Mouse (Mus musculus) T-helper 17 cell (primary cell): ENCODE data around the gene Camkk1.

ENCODE experiments used
- in situ Hi-C, 2 experiments: fragments of 300-600 bp; cut with MboI, MseI; formaldehyde crosslinking; loops; 1 replicate in 1 of 2; 2 replicates in 1 of 2; pipeline ENCODE4 v1.15.1; 2025; ENCODE audit warnings: high pct_unique_total_duplicates in 2 of 2

The Camkk1 gene

GRCm38 (mm10) chr11:73048030-73048876, 29.4 kb downstream of the Camkk1 start:
- in situ Hi-C loops, result loop anchor here (5.0 to 10.0 kb wide), 2 partner anchors 36 to 1217 kb away; no protein-coding TSS in a partner anchor

GRCm38 (mm10) chr11:73049335-73049734, 30.5 kb downstream of the Camkk1 start:
- in situ Hi-C loops, result loop anchor here (5.0 to 10.0 kb wide), 2 partner anchors 37 to 1215 kb away; no protein-coding TSS in a partner anchor

GRCm38 (mm10) chr11:73052795-73053194, 34.0 kb downstream of the Camkk1 start:
- in situ Hi-C loops, result no loop called here

DNA sequence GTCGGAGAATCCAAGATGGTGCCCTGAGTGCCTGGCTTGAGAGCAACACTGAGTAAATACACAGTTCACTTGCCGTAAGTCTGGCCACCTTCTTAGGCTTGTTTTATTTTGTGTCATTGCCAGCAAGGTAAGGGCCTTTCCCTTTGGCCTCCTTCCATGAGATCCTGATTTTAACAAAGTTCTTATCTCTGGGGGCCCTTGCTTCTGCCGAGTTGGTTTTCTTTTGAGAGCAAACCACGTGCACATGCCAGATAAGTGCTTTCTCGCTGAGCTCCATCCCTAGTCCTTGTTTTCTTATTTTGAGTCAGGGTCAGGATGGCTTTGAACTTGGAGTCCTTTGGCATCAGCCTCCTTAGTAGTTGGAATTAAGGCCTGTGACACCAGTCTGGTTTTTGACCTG, 38.9 kb downstream of the Camkk1 start:
- in situ Hi-C loops, result no loop called here

GRCm38 (mm10) chr11:73059630-73060029, 40.8 kb downstream of the Camkk1 start:
- in situ Hi-C loops, result no loop called here

DNA sequence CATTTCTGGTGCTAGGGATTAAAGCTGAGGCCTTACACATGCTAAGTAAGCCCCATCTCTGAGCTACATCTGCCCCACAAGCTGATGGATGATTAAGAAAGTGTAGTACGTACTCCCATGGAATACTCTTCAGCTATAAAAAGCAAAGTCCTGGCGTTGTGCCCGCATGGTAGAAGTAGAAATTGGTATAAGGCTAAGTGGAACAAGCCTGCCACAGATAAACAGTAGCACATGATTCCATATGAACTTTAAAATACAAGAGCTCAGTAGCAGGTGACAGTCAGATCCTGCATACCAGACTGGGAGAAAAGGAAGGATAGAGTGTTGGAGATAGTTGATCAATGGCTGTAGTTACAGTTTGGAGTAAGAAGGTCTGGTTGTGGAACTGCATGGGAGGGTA, 42.6 kb downstream of the Camkk1 start:
- in situ Hi-C loops, result no loop called here

DNA sequence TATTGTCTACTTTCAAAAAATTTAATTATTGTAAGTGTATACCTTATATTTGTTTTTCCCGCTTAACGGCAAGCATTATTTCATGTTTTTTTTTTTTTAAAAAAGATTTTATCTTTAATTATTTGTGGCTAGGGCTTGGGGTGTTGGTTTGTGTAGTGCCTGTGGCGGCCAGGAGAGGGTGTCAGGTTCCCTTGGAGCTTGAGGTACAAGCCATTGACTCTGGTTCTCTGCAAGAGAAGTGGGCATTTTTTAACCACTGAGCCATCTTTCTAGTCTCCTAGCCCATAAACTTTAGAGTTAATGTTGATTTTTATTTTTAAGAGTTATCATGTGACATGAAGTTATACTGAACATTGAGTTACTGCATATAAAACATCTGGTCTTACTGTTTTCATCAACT, 53.0 kb downstream of the Camkk1 start:
- in situ Hi-C loops, result loop anchor here (5.0 to 10.0 kb wide), 2 partner anchors 35 to 63 kb away; partner anchors contain the start of gene Haspin (in 1 of the 2)

GRCm38 (mm10) chr11:73076295-73076694, 57.5 kb downstream of the Camkk1 start:
- in situ Hi-C loops, result loop anchor here in 1 of 2 experiments (10.0 kb wide), 1 partner anchor 59 kb away; the partner anchor contains the start of gene Haspin

- in situ Hi-C loops, result loop anchor here in 1 of 2 experiments (10.0 kb wide), 1 partner anchor 58 kb away; the partner anchor contains the start of gene Haspin
These were observed 57.9 kb downstream of the Camkk1 start for GRCm38 (mm10) chr11:73076733-73077132.

DNA sequence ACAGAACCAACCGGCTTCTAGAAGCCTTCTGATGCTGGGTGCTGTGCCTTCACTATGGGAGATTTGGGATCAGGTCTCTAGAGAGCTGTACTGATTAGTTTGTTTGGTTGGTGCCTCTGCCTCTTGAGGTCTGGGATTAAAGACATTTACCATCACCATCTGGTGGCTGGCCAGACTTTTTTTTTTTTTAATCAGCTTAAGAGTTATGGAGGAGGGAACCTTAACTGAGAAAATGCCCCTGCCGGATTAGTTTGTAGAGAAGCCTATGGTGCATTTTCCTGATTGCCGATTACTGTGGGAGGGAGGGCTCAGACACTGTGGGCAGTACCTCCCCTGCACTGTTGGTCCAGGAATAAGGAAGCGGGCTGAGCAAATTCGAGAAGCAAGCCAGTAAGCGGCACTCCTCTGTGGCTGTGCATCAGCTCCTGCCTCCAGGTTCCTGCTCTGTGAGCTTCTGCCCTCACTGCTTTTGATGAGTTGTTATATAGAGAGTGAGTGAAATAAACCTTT, 58.5 kb downstream of the Camkk1 start:
- in situ Hi-C loops, result loop anchor here in 1 of 2 experiments (10.0 kb wide), 1 partner anchor 58 kb away; the partner anchor contains the start of gene Haspin

- in situ Hi-C loops, result loop anchor here in 1 of 2 experiments (10.0 kb wide), 1 partner anchor 56 kb away; the partner anchor contains the start of gene Haspin
These were observed 59.8 kb downstream of the Camkk1 start for GRCm38 (mm10) chr11:73078615-73079014.

DNA sequence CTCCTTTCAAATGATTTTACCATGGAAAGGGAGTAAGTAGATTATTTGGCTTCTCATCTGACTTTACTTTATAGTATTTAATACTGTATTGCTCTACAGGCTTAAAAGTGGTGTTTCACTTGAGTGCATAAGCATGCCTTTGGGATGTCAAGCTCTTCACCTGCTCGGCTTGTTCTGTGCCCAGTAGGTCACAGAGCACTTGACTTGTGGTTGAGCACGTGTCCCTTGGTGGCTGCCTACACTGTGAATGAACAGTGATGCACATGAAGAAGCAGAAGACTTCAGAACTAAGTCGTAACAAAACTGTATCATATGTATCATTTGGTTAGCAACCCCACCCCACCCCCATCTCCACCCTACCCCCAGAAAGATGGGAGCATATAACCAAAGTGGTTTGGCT, 61.5 kb downstream of the Camkk1 start:
- in situ Hi-C loops, result no loop called here

- in situ Hi-C loops, result no loop called here
These were observed 65.5 kb downstream of the Camkk1 start for GRCm38 (mm10) chr11:73084303-73084702.

- in situ Hi-C loops, result no loop called here
These were observed 66.0 kb downstream of the Camkk1 start for GRCm38 (mm10) chr11:73084804-73085231.

- in situ Hi-C loops, result no loop called here
These were observed 66.6 kb downstream of the Camkk1 start for GRCm38 (mm10) chr11:73085391-73085790.

DNA sequence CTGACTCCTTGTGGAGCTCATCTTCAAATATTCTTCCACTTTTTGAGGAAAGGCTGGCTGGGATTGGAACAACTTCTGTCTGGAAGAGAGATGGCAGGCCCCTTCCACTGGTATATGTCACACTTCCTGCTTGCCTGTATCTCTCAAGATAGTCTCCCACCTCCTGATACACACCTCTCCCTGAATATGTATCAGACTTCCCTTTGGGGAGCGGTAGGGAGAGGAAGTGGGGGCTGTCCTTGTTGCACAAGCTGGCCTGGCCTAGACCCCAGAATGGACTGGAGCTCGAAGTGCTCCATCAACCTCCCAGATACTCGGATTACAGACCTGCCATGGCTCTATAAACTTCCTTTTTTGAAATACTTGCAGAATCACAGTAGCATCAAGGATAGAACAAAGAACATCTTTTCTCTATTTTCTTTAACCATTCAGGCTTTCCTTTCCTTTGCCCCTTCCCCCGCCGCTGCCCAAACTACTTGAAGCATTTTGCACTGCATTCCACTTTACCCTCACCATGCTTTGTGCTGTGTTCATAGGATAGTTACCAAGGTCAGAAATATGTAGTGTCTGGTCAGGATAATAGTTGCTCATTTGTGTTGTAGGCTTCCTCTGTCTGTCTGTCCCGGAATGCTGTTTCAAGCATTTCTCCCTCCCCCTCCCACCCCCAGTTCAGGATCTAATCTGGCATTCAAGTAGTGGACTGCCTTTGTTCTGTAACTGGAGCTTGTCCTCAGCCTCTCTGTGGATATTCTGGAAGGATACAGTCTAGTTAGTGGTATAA, 69.1 kb downstream of the Camkk1 start:
- in situ Hi-C loops, result no loop called here

GRCm38 (mm10) chr11:73090283-73090682, 71.5 kb downstream of the Camkk1 start, which contains the start of gene Itgae:
Gene Itgae, plus strand, starts transcription at chr11:73090583.
- in situ Hi-C loops, result no loop called here

- in situ Hi-C loops, result no loop called here
These were observed 72.0 kb downstream of the Camkk1 start for GRCm38 (mm10) chr11:73090826-73091225.
